Mouse (Mus musculus) lung, postnatal 0 days (tissue): ENCODE measurements around the gene Ror2. TPM values are rescaled to one million over a fixed set of nuclear protein-coding genes. Genes with fewer than 3 reads are reported as not detected.

Experiments
- ATAC-seq: fragments of 200-750 bp; cut with Nextera tagmentation; 2 replicates; pipeline ENCODE4 v1.8.0; 2017; ENCODE audit warnings: moderate library complexity
- DNase-seq: peaks from one replicate; pipeline ENCODE4 v3.0.0-alpha.2; 2016; ENCODE audit warnings: low spot score
- H3K27ac ChIP-seq: fragments of 300-500 bp; sonication (generic); 2 replicates; pipeline ENCODE4 v1.5.1; 2014; ENCODE audit warnings: antibody characterized with exemption, mild to moderate bottlenecking, low read length, mixed read lengths
- H3K27me3 ChIP-seq: fragments of 300-500 bp; sonication (generic); replicated peaks from 2 replicates; pipeline ENCODE4 v1.6.1; 2014; ENCODE audit warnings: low read length, mixed read lengths; ENCODE audit not compliant: insufficient read depth
- H3K36me3 ChIP-seq: fragments of 300-500 bp; sonication (generic); 2 replicates; pipeline ENCODE4 v1.6.1; 2014; ENCODE audit warnings: low read length, mixed read lengths; ENCODE audit not compliant: insufficient read depth
- H3K4me1 ChIP-seq: fragments of 300-500 bp; sonication (generic); 2 replicates; pipeline ENCODE4 v1.6.1; 2014; ENCODE audit warnings: antibody characterized with exemption, low read depth, low read length, mixed read lengths; ENCODE audit not compliant: insufficient read depth
- H3K4me2 ChIP-seq: fragments of 300-500 bp; sonication (generic); replicated peaks from 2 replicates; pipeline ENCODE4 v1.6.1; 2014; ENCODE audit warnings: low read depth, mild to moderate bottlenecking, low read length, moderate library complexity, mixed read lengths
- H3K4me3 ChIP-seq: fragments of 300-500 bp; sonication (generic); 2 replicates; pipeline ENCODE4 v1.5.1; 2014; ENCODE audit warnings: low read depth, low read length
- H3K9ac ChIP-seq: fragments of 300-500 bp; sonication (generic); replicated peaks from 2 replicates; pipeline ENCODE4 v1.6.1; 2014; ENCODE audit warnings: low read depth, mild to moderate bottlenecking
- H3K9me3 ChIP-seq: fragments of 300-500 bp; sonication (generic); 2 replicates; pipeline ENCODE4 v1.6.1; 2016; ENCODE audit warnings: low read length, mixed read lengths
- CTCF ChIP-seq: IDR thresholded peaks from 2 replicates; pipeline ENCODE4 v1.5.1; 2016; ENCODE audit warnings: antibody characterized with exemption, mild to moderate bottlenecking
- EP300 ChIP-seq: IDR thresholded peaks from 2 replicates; pipeline ENCODE4 v1.6.1; 2016; ENCODE audit warnings: antibody characterized with exemption, mild to moderate bottlenecking, control low read depth
- WGBS: fragments of 180-500 bp; shearing (Covaris S2); extraction: QIAGEN DNeasy Blood & Tissue Kit; methylation state at CpG from one replicate; pipeline ENCODE4 v1.1.7; 2014; 5-methylcytosine and 5-hydroxymethylcytosine counted together
- polyA plus RNA-seq: library from polyadenylated mRNA; unstranded; fragments of >200 nt; fragmentation: Nextera tagmentation; extraction: Ambion mirVana; gene quantifications from 2 replicates; pipeline ENCODE4 v1.2.1, GENCODE M21; 2015

The Ror2 gene
- 5.3 and 5.5 TPM in 2 replicates for polyA plus RNA-seq

DNA sequence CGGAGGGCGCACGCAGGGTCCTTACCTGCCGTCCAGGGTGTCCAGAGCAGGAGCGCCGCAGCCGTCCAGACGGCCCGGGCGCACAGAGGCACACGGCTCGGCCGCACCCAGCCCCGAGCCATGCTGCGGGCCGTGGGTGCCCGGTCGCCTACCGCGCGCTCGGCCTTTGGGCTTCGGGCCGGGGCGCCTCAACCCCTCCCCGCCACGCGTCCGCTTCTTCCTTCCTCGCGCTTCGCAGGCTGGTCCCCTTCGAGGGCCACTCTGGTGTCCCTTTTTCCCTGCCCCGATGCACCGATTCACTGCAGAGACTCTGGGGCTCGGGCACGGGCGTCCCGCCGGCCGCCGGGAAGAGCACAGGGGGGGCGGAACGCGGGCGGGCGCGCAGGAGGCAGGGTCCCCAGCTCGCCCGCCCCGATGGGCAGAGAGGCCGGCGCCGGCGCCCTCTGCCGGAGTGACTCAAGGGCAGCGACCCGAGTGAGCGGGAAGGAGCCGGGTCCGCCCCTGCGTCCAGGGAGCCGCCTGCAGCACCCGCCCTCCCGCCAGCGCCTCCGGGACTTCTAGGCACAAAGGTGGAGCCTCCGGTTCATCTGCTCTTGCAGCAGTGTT lies at the start of gene Ror2:
TSS of gene Ror2 (minus strand) at position 369 of the 606 bp plus-strand sequence.
- WGBS = 2% methylated on average over 38 of the region's 68 CpGs
- H3K9me3 ChIP-seq = no peaks in the 10 kb centered on the region
- TF ChIP-seq EP300 (no peak), CTCF (peak; percentile 74)
- DNase-seq (peak; percentile 91), ATAC-seq (peak; percentile 92)
- peak within 1 kb of the TSS; percentile 60 for H3K9ac ChIP-seq
- H3K4me2 ChIP-seq = peak within 1 kb of the TSS; percentile 83
- H3K27me3 ChIP-seq = no peaks in the 10 kb centered on the region; the same call in 1 of the 2 replicates
- H3K36me3 ChIP-seq = no peaks in the 10 kb centered on the region
- peak within 1 kb of the TSS; percentile 59; the same call in 1 of the 2 replicates for H3K27ac ChIP-seq
- peaks cover 3% of the 10 kb centered on the region; the same call in 1 of the 2 replicates for H3K4me1 ChIP-seq
- peak within 1 kb of the TSS; percentile 66 for H3K4me3 ChIP-seq

DNA sequence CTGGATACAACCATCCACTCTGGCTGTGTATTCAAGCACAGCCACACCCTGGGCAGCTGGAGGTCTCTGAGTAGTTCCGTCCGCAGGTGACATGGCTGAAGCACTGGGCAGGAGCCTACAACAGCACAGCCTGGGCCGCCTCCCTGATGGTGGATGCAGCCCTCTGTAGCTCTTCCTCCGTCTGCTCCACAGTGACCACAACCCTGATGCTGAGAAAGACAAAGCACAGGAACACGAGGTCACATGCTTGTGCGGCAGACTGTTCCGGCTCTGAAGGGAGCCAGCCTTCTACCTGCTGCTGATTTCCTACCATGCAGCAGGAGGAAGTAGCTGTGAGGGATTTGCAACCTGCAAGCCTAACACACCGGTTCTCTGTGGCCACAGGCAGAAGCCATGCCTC lies 47.8 kb upstream of the Ror2 start:
- no peaks in the 10 kb centered on the region for H3K27me3 ChIP-seq
- 86% methylated on average over 8 of the region's 8 CpGs for WGBS
- H3K36me3 ChIP-seq = peaks cover 29% of the 10 kb centered on the region
- no peak overlapping the region for H3K27ac ChIP-seq
- H3K4me1 ChIP-seq = no peaks in the 10 kb centered on the region
- no peaks in the 10 kb centered on the region for H3K9me3 ChIP-seq
- H3K9ac ChIP-seq = no peak overlapping the region
- no peak for DNase-seq
- no peak overlapping the region for H3K4me3 ChIP-seq
- ATAC-seq = no peak
- no peak for TF ChIP-seq EP300
- no peak for TF ChIP-seq CTCF
- H3K4me2 ChIP-seq = no peak overlapping the region

DNA sequence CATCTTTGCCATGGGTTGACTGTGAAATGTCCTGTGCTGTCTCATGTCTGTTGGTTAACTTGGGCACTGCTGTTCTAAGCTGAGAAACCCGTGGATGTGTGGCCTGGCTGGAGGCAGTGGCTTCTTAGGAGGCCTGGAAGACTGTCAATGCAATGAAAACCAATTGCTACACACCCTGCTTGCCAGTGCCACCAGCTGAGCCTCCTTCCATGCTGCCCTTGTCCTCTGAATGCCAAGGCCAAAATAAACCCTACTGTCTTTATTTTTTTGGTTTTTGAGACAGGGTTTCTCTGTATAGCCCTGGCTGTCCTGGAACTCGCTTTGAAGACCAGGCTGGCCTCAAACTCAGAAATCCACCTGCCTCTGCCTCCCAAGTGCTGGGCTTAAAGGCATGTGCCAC lies 44.3 kb upstream of the Ror2 start:
- H3K27ac ChIP-seq = no peak overlapping the region
- H3K9me3 ChIP-seq = no peaks in the 10 kb centered on the region
- H3K36me3 ChIP-seq = peaks cover 13% of the 10 kb centered on the region; the same call in 1 of the 2 replicates
- H3K4me2 ChIP-seq = no peak overlapping the region
- TF ChIP-seq EP300 = no peak
- no peak for TF ChIP-seq CTCF
- no peaks in the 10 kb centered on the region for H3K27me3 ChIP-seq
- DNase-seq (no peak), ATAC-seq (no peak)
- WGBS = 78% methylated on average over 2 of the region's 2 CpGs
- H3K4me1 ChIP-seq = no peaks in the 10 kb centered on the region
- H3K9ac ChIP-seq = no peak overlapping the region
- H3K4me3 ChIP-seq = no peak overlapping the region

DNA sequence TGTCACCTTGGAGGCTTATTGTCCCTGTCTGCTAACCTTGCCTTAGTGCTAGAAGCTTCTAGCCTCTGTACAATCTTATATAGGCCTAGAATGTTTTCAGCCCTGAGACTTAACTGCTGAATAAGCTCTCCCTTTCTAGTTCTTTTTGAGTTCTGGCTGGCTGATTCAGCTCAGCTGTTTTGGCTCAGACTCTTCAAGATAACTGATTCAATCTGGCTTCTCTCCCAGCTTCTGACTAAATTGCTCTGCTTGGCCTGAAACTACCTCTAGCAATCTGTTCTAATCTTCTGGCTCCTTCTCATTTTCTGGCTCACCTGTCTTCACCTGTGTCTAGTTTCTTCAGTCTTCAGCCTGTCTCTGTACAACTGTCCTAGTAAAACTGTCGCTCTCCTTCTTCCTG lies 39.6 kb upstream of the Ror2 start:
- Histone ChIP-seq H3K4me2 (no peak overlapping the region), H3K27ac (no peak overlapping the region), H3K4me3 (no peak overlapping the region), H3K9ac (no peak overlapping the region), H3K27me3 (no peaks in the 10 kb centered on the region), H3K36me3 (no peaks in the 10 kb centered on the region), H3K4me1 (no peaks in the 10 kb centered on the region), H3K9me3 (no peaks in the 10 kb centered on the region)
- ATAC-seq (no peak), DNase-seq (no peak)
- WGBS = 84% methylated on average over 1 of the region's 1 CpGs
- TF ChIP-seq EP300 (no peak), CTCF (no peak)

DNA sequence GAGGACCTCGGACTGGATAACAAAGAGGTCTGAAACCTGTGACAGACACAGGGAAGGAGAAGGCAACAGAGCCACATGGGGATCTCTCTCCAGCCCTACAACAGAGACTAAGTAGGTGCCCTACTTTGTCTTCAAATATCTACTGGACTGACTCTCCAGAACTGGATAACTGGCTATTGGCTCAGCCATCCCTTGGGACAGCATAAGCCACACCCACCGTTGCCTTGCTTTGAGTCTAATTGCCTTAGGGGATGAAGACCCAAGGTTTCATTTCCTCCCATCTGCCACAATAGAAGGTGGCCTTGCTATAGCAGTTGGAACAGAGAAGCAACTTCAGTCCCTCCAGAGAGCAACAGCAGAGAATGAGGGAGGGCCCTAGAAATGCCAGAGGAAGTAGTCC lies 37.7 kb upstream of the Ror2 start:
- DNase-seq (no peak), ATAC-seq (no peak)
- Histone ChIP-seq H3K36me3 (no peaks in the 10 kb centered on the region), H3K9ac (no peak overlapping the region), H3K4me2 (no peak overlapping the region), H3K4me1 (no peaks in the 10 kb centered on the region), H3K9me3 (no peaks in the 10 kb centered on the region), H3K27me3 (no peaks in the 10 kb centered on the region), H3K27ac (no peak overlapping the region), H3K4me3 (no peak overlapping the region)
- TF ChIP-seq CTCF (no peak), EP300 (no peak)
- WGBS = 79% methylated on average over 2 of the region's 2 CpGs

DNA sequence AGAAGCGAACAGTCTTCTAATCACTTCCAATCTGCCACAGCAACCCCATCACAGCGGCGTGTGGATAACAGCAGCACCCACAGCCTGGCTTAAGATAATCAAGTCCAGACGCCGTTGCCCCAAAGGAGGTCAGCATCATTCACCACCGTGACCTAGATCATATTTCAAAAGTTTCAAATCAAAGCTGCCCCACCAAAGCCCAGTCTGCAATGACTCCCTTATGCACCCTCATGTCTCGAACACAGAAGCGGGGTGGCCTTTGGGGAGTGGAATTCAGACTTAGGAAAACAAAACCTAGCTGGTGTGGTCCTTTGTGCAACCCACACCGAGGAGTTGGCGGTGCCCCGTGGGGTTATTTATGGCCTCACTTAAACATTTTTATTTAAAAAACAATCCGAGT lies 35.0 kb upstream of the Ror2 start:
- no peaks in the 10 kb centered on the region for H3K4me1 ChIP-seq
- H3K4me3 ChIP-seq = no peak overlapping the region
- WGBS = 48% methylated on average over 12 of the region's 12 CpGs
- ATAC-seq = no peak
- TF ChIP-seq CTCF (no peak), EP300 (no peak)
- DNase-seq = no peak
- no peaks in the 10 kb centered on the region for H3K36me3 ChIP-seq
- no peaks in the 10 kb centered on the region for H3K9me3 ChIP-seq
- H3K27ac ChIP-seq = no peak overlapping the region
- H3K4me2 ChIP-seq = no peak overlapping the region
- H3K27me3 ChIP-seq = no peaks in the 10 kb centered on the region
- no peak overlapping the region for H3K9ac ChIP-seq
